Mouse (Mus musculus) testis, adult 2 months (tissue): ENCODE data around the gene Slc36a4.

ENCODE experiments used
- CTCF ChIP-seq: fragments of 200-500 bp; IDR thresholded peaks from 2 replicates; pipeline ENCODE4 v1.5.1; 2012; ENCODE audit warnings: low read depth, mild to moderate bottlenecking, inconsistent platforms, low read length, moderate library complexity; ENCODE audit not compliant: control insufficient read depth, insufficient read depth, insufficient replicate concordance
- POLR2A ChIP-seq: fragments of 200-500 bp; IDR thresholded peaks from 2 replicates; pipeline ENCODE4 v1.6.1; 2012; ENCODE audit warnings: low read depth, mild to moderate bottlenecking, inconsistent platforms, low read length, moderate library complexity; ENCODE audit not compliant: control insufficient read depth

- TF ChIP-seq CTCF (no peak), POLR2A (no peak)
Observed at GRCm38 (mm10) chr9:15786192-15786591, 76.7 kb downstream of the Slc36a4 start.
